Mouse (Mus musculus): Measurements from ENCODE around the gene Cdc42ep2. TPM values are rescaled to one million over a fixed set of nuclear protein-coding genes. Genes with fewer than 3 reads are reported as not detected.

The Cdc42ep2 gene
- polyA plus RNA-seq, 2 experiments, result 8.0 to 10.0 TPM

- no peak for ATAC-seq (ENCODE audit: low FRiP score, low read depth)
These were observed 3.9 kb upstream of the Cdc42ep2 start for GRCm38 (mm10) chr19:5928546-5928945.

GRCm38 (mm10) chr19:5928104-5928503 is 3.5 kb upstream of the Cdc42ep2 start:
- ATAC-seq (ENCODE audit: low FRiP score, low read depth) (no peak), DNase-seq (ENCODE audit: low spot score) (no peak)
- H3K4me1 ChIP-seq (ENCODE audit: control insufficient read depth, insufficient read depth, low read length), result peaks cover 14% of the 10 kb centered on the region
- no peak overlapping the region for H3K4me3 ChIP-seq (replicated peaks; ENCODE audit: low read length)
- no peak overlapping the region for H3K4me2 ChIP-seq (replicated peaks; ENCODE audit: low read depth, low read length, severe bottlenecking)
- no peaks in the 10 kb centered on the region for H3K36me3 ChIP-seq (ENCODE audit: control insufficient read depth, insufficient read depth, low read length)
- H3K9ac ChIP-seq (ENCODE audit: low read depth, low read length, severe bottlenecking), result no peak overlapping the region; the same call in 1 of the 2 replicates
- no peak for TF ChIP-seq POLR2A (IDR thresholded peaks at IDR 0.05; ENCODE audit: borderline replicate concordance, extremely low read depth, insufficient read depth, insufficient read length)
- 53% methylated on average over 6 of the region's 6 CpGs for WGBS
- H3K9me3 ChIP-seq (ENCODE audit: control insufficient read depth, low read length), result no peaks in the 10 kb centered on the region
- H3K27me3 ChIP-seq (ENCODE audit: control insufficient read depth, insufficient read depth, low read length), result 0 out of 2 replicates have a peak, but pooled peaks cover 5% of the 10 kb centered on the region
- no peak overlapping the region for H3K27ac ChIP-seq (replicated peaks; ENCODE audit: low read depth, low read length)

More at GRCm38 (mm10) chr19:5928546-5928945, 3.9 kb upstream of the Cdc42ep2 start:
- Histone ChIP-seq H3K4me2 (replicated peaks; ENCODE audit: low read depth, low read length, severe bottlenecking) (no peak overlapping the region), H3K4me3 (replicated peaks; ENCODE audit: low read length) (no peak overlapping the region), H3K27me3 (ENCODE audit: control insufficient read depth, insufficient read depth, low read length) (0 out of 2 replicates have a peak, but pooled peaks cover 5% of the 10 kb centered on the region), H3K36me3 (ENCODE audit: control insufficient read depth, insufficient read depth, low read length) (no peaks in the 10 kb centered on the region), H3K4me1 (ENCODE audit: control insufficient read depth, insufficient read depth, low read length) (peaks cover 14% of the 10 kb centered on the region), H3K9me3 (ENCODE audit: control insufficient read depth, low read length) (no peaks in the 10 kb centered on the region), H3K9ac (ENCODE audit: low read depth, low read length, severe bottlenecking) (no peak overlapping the region; the same call in 1 of the 2 replicates), H3K27ac (replicated peaks; ENCODE audit: low read depth, low read length) (no peak overlapping the region)
- TF ChIP-seq POLR2A (IDR thresholded peaks at IDR 0.05; ENCODE audit: borderline replicate concordance, extremely low read depth, insufficient read depth, insufficient read length), result no peak
- WGBS, result 43% methylated on average over 3 of the region's 3 CpGs
- DNase-seq (ENCODE audit: low spot score), result no peak

- 59% methylated on average over 8 of the region's 8 CpGs for WGBS
- H3K4me3 ChIP-seq (replicated peaks; ENCODE audit: low read length), result no peak overlapping the region
- peaks cover 14% of the 10 kb centered on the region for H3K4me1 ChIP-seq (ENCODE audit: control insufficient read depth, insufficient read depth, low read length)
- no peaks in the 10 kb centered on the region for H3K36me3 ChIP-seq (ENCODE audit: control insufficient read depth, insufficient read depth, low read length)
- H3K9ac ChIP-seq (ENCODE audit: low read depth, low read length, severe bottlenecking), result no peak overlapping the region
- H3K27ac ChIP-seq (replicated peaks; ENCODE audit: low read depth, low read length), result no peak overlapping the region
- H3K27me3 ChIP-seq (ENCODE audit: control insufficient read depth, insufficient read depth, low read length), result 0 out of 2 replicates have a peak, but pooled peaks cover 5% of the 10 kb centered on the region
- no peak for DNase-seq (ENCODE audit: low spot score)
- TF ChIP-seq POLR2A (IDR thresholded peaks at IDR 0.05; ENCODE audit: borderline replicate concordance, extremely low read depth, insufficient read depth, insufficient read length), result no peak
- H3K9me3 ChIP-seq (ENCODE audit: control insufficient read depth, low read length), result no peaks in the 10 kb centered on the region
- no peak overlapping the region for H3K4me2 ChIP-seq (replicated peaks; ENCODE audit: low read depth, low read length, severe bottlenecking)
- ATAC-seq (ENCODE audit: low FRiP score, low read depth), result no peak
These were observed 2.9 kb upstream of the Cdc42ep2 start for GRCm38 (mm10) chr19:5927532-5927931.

GRCm38 (mm10) chr19:5927026-5927425 is 2.4 kb upstream of the Cdc42ep2 start:
- H3K4me1 ChIP-seq (ENCODE audit: control insufficient read depth, insufficient read depth, low read length), result peaks cover 14% of the 10 kb centered on the region
- 70% methylated on average over 11 of the region's 11 CpGs for WGBS
- no peaks in the 10 kb centered on the region for H3K9me3 ChIP-seq (ENCODE audit: control insufficient read depth, low read length)
- H3K27ac ChIP-seq (replicated peaks; ENCODE audit: low read depth, low read length), result no peak overlapping the region
- no peak overlapping the region for H3K4me3 ChIP-seq (replicated peaks; ENCODE audit: low read length)
- H3K36me3 ChIP-seq (ENCODE audit: control insufficient read depth, insufficient read depth, low read length), result no peaks in the 10 kb centered on the region
- H3K4me2 ChIP-seq (replicated peaks; ENCODE audit: low read depth, low read length, severe bottlenecking), result no peak overlapping the region
- DNase-seq (ENCODE audit: low spot score) (no peak), ATAC-seq (ENCODE audit: low FRiP score, low read depth) (no peak)
- TF ChIP-seq POLR2A (IDR thresholded peaks at IDR 0.05; ENCODE audit: borderline replicate concordance, extremely low read depth, insufficient read depth, insufficient read length), result no peak
- no peak overlapping the region for H3K9ac ChIP-seq (ENCODE audit: low read depth, low read length, severe bottlenecking)
- 0 out of 2 replicates have a peak, but pooled peaks cover 5% of the 10 kb centered on the region for H3K27me3 ChIP-seq (ENCODE audit: control insufficient read depth, insufficient read depth, low read length)

GRCm38 (mm10) chr19:5925311-5925855 is 767 bp upstream of the Cdc42ep2 start:
- peak overlapping the region; percentile 99 for H3K4me2 ChIP-seq (replicated peaks; ENCODE audit: low read depth, low read length, severe bottlenecking)
- ATAC-seq (ENCODE audit: low FRiP score, low read depth), result no peak
- no peak for TF ChIP-seq POLR2A (IDR thresholded peaks at IDR 0.05; ENCODE audit: borderline replicate concordance, extremely low read depth, insufficient read depth, insufficient read length)
- no peaks in the 10 kb centered on the region for H3K36me3 ChIP-seq (ENCODE audit: control insufficient read depth, insufficient read depth, low read length)
- H3K4me1 ChIP-seq (ENCODE audit: control insufficient read depth, insufficient read depth, low read length), result peaks cover 14% of the 10 kb centered on the region
- H3K9me3 ChIP-seq (ENCODE audit: control insufficient read depth, low read length), result no peaks in the 10 kb centered on the region
- no peak overlapping the region for H3K27ac ChIP-seq (replicated peaks; ENCODE audit: low read depth, low read length)
- no peak for DNase-seq (ENCODE audit: low spot score)
- no peak overlapping the region for H3K9ac ChIP-seq (ENCODE audit: low read depth, low read length, severe bottlenecking)
- WGBS, result 29% methylated on average over 11 of the region's 11 CpGs
- H3K27me3 ChIP-seq (ENCODE audit: control insufficient read depth, insufficient read depth, low read length), result 0 out of 2 replicates have a peak, but pooled peaks cover 5% of the 10 kb centered on the region
- peak overlapping the region; percentile 56 for H3K4me3 ChIP-seq (replicated peaks; ENCODE audit: low read length)

All from limb, embryonic 14.5 days (tissue).